Mouse (Mus musculus) lung, adult 18-20 months (tissue): Measurements from ENCODE around the gene Zbtb32.

ENCODE experiments used
- DNase-seq, 2 experiments: peaks; one replicate each; pipeline ENCODE4 v3.0.0; 2022; ENCODE audit warnings: mixed read lengths in 2 of 2

The Zbtb32 gene

GRCm38 (mm10) chr7:30598786-30599185 is at the start of gene Zbtb32:
Gene Zbtb32, minus strand, starts transcription at chr7:30598909.
- no peak for DNase-seq

- no peak for DNase-seq
These were observed 40.4 kb upstream of the Zbtb32 start for GRCm38 (mm10) chr7:30639083-30639482.

- no peak for DNase-seq
These were observed 37.7 kb upstream of the Zbtb32 start for GRCm38 (mm10) chr7:30636395-30636794.

GRCm38 (mm10) chr7:30635752-30636151 is 37.0 kb upstream of the Zbtb32 start, which contains the start of gene Etv2:
Gene Etv2, minus strand, starts transcription at chr7:30635852.
- no peak for DNase-seq

GRCm38 (mm10) chr7:30634621-30635020 is 35.9 kb upstream of the Zbtb32 start:
- peak; percentile 19 to 21 for DNase-seq

- DNase-seq = no peak
These were observed 35.2 kb upstream of the Zbtb32 start for GRCm38 (mm10) chr7:30633762-30634412.

GRCm38 (mm10) chr7:30629013-30629412 is 30.3 kb upstream of the Zbtb32 start:
- no peak for DNase-seq

- no peak for DNase-seq
These were observed 27.9 kb upstream of the Zbtb32 start for GRCm38 (mm10) chr7:30626647-30627046.

- DNase-seq = peak; percentile 90
These were observed 27.0 kb upstream of the Zbtb32 start, which contains the start of gene Cox6b1 for GRCm38 (mm10) chr7:30625530-30626384. Gene Cox6b1, minus strand, starts transcription at chr7:30626151.

- DNase-seq = no peak
These were observed 20.5 kb upstream of the Zbtb32 start for GRCm38 (mm10) chr7:30619202-30619601.

GRCm38 (mm10) chr7:30618658-30619057 is 19.9 kb upstream of the Zbtb32 start:
- DNase-seq = no peak

GRCm38 (mm10) chr7:30615049-30615760 is 16.5 kb upstream of the Zbtb32 start:
- DNase-seq = no peak

GRCm38 (mm10) chr7:30614454-30614853 is 15.7 kb upstream of the Zbtb32 start:
- DNase-seq = no peak

- peak; percentile 62 to 68 for DNase-seq
These were observed 14.9 kb upstream of the Zbtb32 start for GRCm38 (mm10) chr7:30613529-30614112.

- no peak for DNase-seq
These were observed 14.1 kb upstream of the Zbtb32 start, which contains the start of gene Upk1a for GRCm38 (mm10) chr7:30612654-30613402. Gene Upk1a, minus strand, starts transcription at chr7:30612847.

GRCm38 (mm10) chr7:30610043-30610442 is 11.3 kb upstream of the Zbtb32 start:
- DNase-seq = no peak

- DNase-seq = no peak
These were observed 9.8 kb upstream of the Zbtb32 start for GRCm38 (mm10) chr7:30608476-30608875.

- DNase-seq = peak; percentile 73 to 83
These were observed 9.1 kb upstream of the Zbtb32 start for GRCm38 (mm10) chr7:30607706-30608309.

- no peak for DNase-seq
These were observed 6.2 kb upstream of the Zbtb32 start for GRCm38 (mm10) chr7:30604944-30605343.

GRCm38 (mm10) chr7:30604424-30604823 is 5.7 kb upstream of the Zbtb32 start:
- DNase-seq = no peak

GRCm38 (mm10) chr7:30602583-30602982 is 3.9 kb upstream of the Zbtb32 start:
- peak; percentile 92 to 94 for DNase-seq

GRCm38 (mm10) chr7:30600651-30601050 is 1.9 kb upstream of the Zbtb32 start:
- DNase-seq = peak; percentile 88 to 93
